ENCODE assay signal across 9 mouse cellular contexts in the genomic region with DNA sequence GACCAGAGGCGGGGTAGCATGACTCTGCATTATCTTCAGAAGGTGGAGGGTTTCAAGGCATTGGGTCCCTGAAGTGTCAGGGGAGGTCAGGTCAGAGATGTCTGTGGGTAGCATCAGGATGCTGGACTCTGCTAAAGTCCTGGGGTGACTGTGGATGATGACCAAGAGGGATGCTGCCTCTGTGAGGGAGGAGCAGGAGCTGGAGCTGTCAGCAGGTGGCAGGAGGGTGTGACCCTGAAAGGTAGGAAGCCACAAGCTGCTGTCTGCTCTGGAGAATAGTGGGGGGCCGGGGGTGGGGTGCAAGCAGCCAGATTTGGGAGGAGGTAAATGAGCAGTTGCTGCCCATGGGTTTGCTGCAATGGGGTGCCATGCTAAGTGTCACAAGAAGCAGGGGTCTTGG. TPM values are rescaled to one million over a fixed set of nuclear protein-coding genes. Genes with fewer than 3 reads are reported as not detected.
A peak's percentile ranks its signal among the peaks of the same experiment; 100 is the strongest.
DNase-seq lines count a peak whose midpoint lies in the region; ATAC-seq and TF ChIP-seq lines count a peak whose summit lies in the region.
"Had no signal": no experiment of that assay in that cellular context is flagged by ENCODE, and none has a peak within 500 bp of the region (broad histone marks: within the 10 kb centered on the region; RNA-seq: fewer than 3 reads in every experiment).

No protein-coding gene starts in this region.

- peaks cover 59% of the 10 kb centered on the region for H3K36me3 ChIP-seq in forebrain, embryonic 12.5 days (replicated peaks)
- H3K36me3 ChIP-seq in megakaryocyte, embryonic 14.5 days (replicated peaks; ENCODE audit: low read length), result no peaks in the 10 kb centered on the region
- H3K36me3 ChIP-seq in stomach, postnatal 0 days (ENCODE audit: control insufficient read depth, insufficient read depth, low read length), result no peaks in the 10 kb centered on the region; the same call in 1 of the 2 replicates

- H3K4me1 ChIP-seq in forebrain, embryonic 12.5 days, result peaks cover 65% of the 10 kb centered on the region
- H3K4me1 ChIP-seq in megakaryocyte, embryonic 14.5 days, result peaks cover 21% of the 10 kb centered on the region; the same call in 1 of the 2 replicates
- H3K4me1 ChIP-seq in stomach, postnatal 0 days (replicated peaks; ENCODE audit: control insufficient read depth, insufficient read depth), result no peaks in the 10 kb centered on the region

- peak overlapping the region; percentile 83 for H3K27ac ChIP-seq in forebrain, embryonic 12.5 days
- no peak overlapping the region for H3K27ac ChIP-seq in stomach, postnatal 0 days (replicated peaks)

- peak overlapping the region; percentile 53; the same call in 1 of the 2 replicates for H3K9ac ChIP-seq in forebrain, embryonic 12.5 days
- H3K9ac ChIP-seq in stomach, postnatal 0 days (ENCODE audit: low read length), result no peak overlapping the region

- 69% methylated on average over 2 of the region's 2 CpGs for WGBS in forebrain, embryonic 12.5 days
- WGBS in stomach, postnatal 0 days, result 59% methylated on average over 2 of the region's 2 CpGs

- DNase-seq in thymus, postnatal 14 days, result peak; percentile 24
- DNase-seq in thymus, postnatal 0 days (ENCODE audit: low spot score), result no peak
- DNase-seq in stomach, postnatal 0 days (ENCODE audit: low spot score), result peak; percentile 73
- no peak for DNase-seq in gastrocnemius, postnatal 25 days
- DNase-seq: kidney, adult 9 months had no signal

- TF ChIP-seq EP300 in stomach, postnatal 0 days (optimal IDR thresholded peaks at IDR 0.05), result no peak

- ATAC-seq in forebrain, embryonic 12.5 days (ENCODE audit: low FRiP score), result no peak
- no peak for ATAC-seq in stomach, postnatal 0 days (ENCODE audit: low FRiP score, low TSS enrichment)
- no peak for ATAC-seq in erythroid progenitor cell, adult 5-6 weeks (replicated peaks; ENCODE audit: low FRiP score, poor library complexity, severe bottlenecking)
- ATAC-seq: activated CD4-positive, CD25-positive, alpha-beta regulatory T cell, adult 4 months had no signal

- peak overlapping the region; percentile 40 for H3K4me3 ChIP-seq in forebrain, embryonic 12.5 days (replicated peaks)
- H3K4me3 ChIP-seq in megakaryocyte, embryonic 14.5 days (replicated peaks), result peak overlapping the region; percentile 85
- H3K4me3 ChIP-seq in stomach, postnatal 0 days (ENCODE audit: low read depth, low read length), result peak overlapping the region; percentile 12; the same call in 1 of the 2 replicates

- H3K9me3 ChIP-seq in forebrain, embryonic 12.5 days, result no peaks in the 10 kb centered on the region
- no peaks in the 10 kb centered on the region for H3K9me3 ChIP-seq in megakaryocyte, embryonic 14.5 days
- no peaks in the 10 kb centered on the region for H3K9me3 ChIP-seq in stomach, postnatal 0 days (ENCODE audit: control insufficient read depth, low read length)

- H3K4me2 ChIP-seq in forebrain, embryonic 12.5 days, result peak overlapping the region; percentile 59
- H3K4me2 ChIP-seq in stomach, postnatal 0 days (replicated peaks; ENCODE audit: low read depth), result peak overlapping the region; percentile 32

- no peaks in the 10 kb centered on the region for H3K27me3 ChIP-seq in forebrain, embryonic 12.5 days
- H3K27me3 ChIP-seq in megakaryocyte, embryonic 14.5 days (replicated peaks), result peaks cover 94% of the 10 kb centered on the region
- H3K27me3 ChIP-seq in stomach, postnatal 0 days (ENCODE audit: control insufficient read depth, insufficient read depth, low read length), result no peaks in the 10 kb centered on the region

- TF ChIP-seq CTCF in stomach, postnatal 0 days (IDR thresholded peaks at IDR 0.05; ENCODE audit: low read depth), result peak; percentile 63

RNA-seq across cellular contexts. Expression of a gene that starts 18.0 kb away (rescaled TPM):
- polyA plus RNA-seq in thymus, postnatal 0 days (2015; fragmentation: Nextera tagmentation; extraction: Ambion mirVana), result 24.3 and 25.9 TPM in 2 replicates
- polyA plus RNA-seq in forebrain, embryonic 12.5 days (2016; fragmentation: Nextera tagmentation; extraction: Ambion mirVana), result 124 and 160 TPM in 2 replicates
- 0.26 and 4.8 TPM in 2 replicates for polyA plus RNA-seq in megakaryocyte, embryonic 14.5 days (2012; ENCODE audit: insufficient read depth, low replicate concordance)
- polyA plus RNA-seq in stomach, postnatal 0 days (2015; fragmentation: Nextera tagmentation; extraction: Ambion mirVana), result 14.0 and 15.5 TPM in 2 replicates
- 4.0 and 8.4 TPM in 2 replicates for total RNA-seq in erythroid progenitor cell, adult 5-6 weeks (2015; ENCODE audit: low replicate concordance)
- 3.7 and 4.7 TPM in 2 replicates for total RNA-seq in erythroid progenitor cell, adult 5-6 weeks (2017; ENCODE audit: low replicate concordance)
- total RNA-seq in gastrocnemius, postnatal 25 days (2021), result 100 to 1,000 TPM; 246 to 275 TPM

RNA-seq across cellular contexts. Expression of a gene that starts 53.2 kb away (rescaled TPM):
- 1.9 and 2.1 TPM in 2 replicates for polyA plus RNA-seq in thymus, postnatal 0 days (2015; fragmentation: Nextera tagmentation; extraction: Ambion mirVana)
- 0.81 and 1.1 TPM in 2 replicates for polyA plus RNA-seq in forebrain, embryonic 12.5 days (2016; fragmentation: Nextera tagmentation; extraction: Ambion mirVana)
- polyA plus RNA-seq in megakaryocyte, embryonic 14.5 days (2012; ENCODE audit: insufficient read depth, low replicate concordance), result not detected in 2 replicates
- 0.06 and 0.16 TPM in 2 replicates for polyA plus RNA-seq in stomach, postnatal 0 days (2015; fragmentation: Nextera tagmentation; extraction: Ambion mirVana)
- total RNA-seq in erythroid progenitor cell, adult 5-6 weeks (2015; ENCODE audit: low replicate concordance), result 0.72 TPM in 1 of 2 replicates, not detected in the other
- 0.76 TPM in 1 of 2 replicates, not detected in the other for total RNA-seq in erythroid progenitor cell, adult 5-6 weeks (2017; ENCODE audit: low replicate concordance)
- total RNA-seq in gastrocnemius, postnatal 25 days (2021), result not detected

RNA-seq across cellular contexts. Expression of a gene that starts 57.3 kb away (rescaled TPM):
- polyA plus RNA-seq in thymus, postnatal 0 days (2015; fragmentation: Nextera tagmentation; extraction: Ambion mirVana), result 38.1 and 39.6 TPM in 2 replicates
- 14.1 and 15.1 TPM in 2 replicates for polyA plus RNA-seq in forebrain, embryonic 12.5 days (2016; fragmentation: Nextera tagmentation; extraction: Ambion mirVana)
- polyA plus RNA-seq in megakaryocyte, embryonic 14.5 days (2012; ENCODE audit: insufficient read depth, low replicate concordance), result 1.8 and 4.1 TPM in 2 replicates
- polyA plus RNA-seq in stomach, postnatal 0 days (2015; fragmentation: Nextera tagmentation; extraction: Ambion mirVana), result 16.0 and 17.5 TPM in 2 replicates
- total RNA-seq in erythroid progenitor cell, adult 5-6 weeks (2015; ENCODE audit: low replicate concordance), result 6.1 and 8.0 TPM in 2 replicates
- total RNA-seq in erythroid progenitor cell, adult 5-6 weeks (2017; ENCODE audit: low replicate concordance), result 0.26 and 8.5 TPM in 2 replicates
- 10 to 100 TPM; 22.6 to 24.5 TPM for total RNA-seq in gastrocnemius, postnatal 25 days (2021)

Comparison
In these comparisons a context has a peak if more than half of its experiments do, and no peak if none do; other contexts are left out.
1. DNase-seq: peak in thymus, postnatal 14 days (single experiment) and stomach, postnatal 0 days (single experiment); none in thymus, postnatal 0 days (single experiment) and gastrocnemius, postnatal 25 days (single experiment).
2. H3K4me3 ChIP-seq: peak in every context shown above with its lines; median percentile 85 in megakaryocyte, embryonic 14.5 days; 40 in forebrain, embryonic 12.5 days; 12 in stomach, postnatal 0 days.